Mouse (Mus musculus) ES-E14 (cell line): ENCODE results near the gene Gm21860.
"Not testable (repeated sequence)": the region's sequence is repeated elsewhere in the genome, so short reads cannot be mapped to it uniquely, and the experiment has no call there.

ENCODE experiments used
- CHD2 ChIP-seq: IDR thresholded peaks from 2 replicates; pipeline ENCODE4 v1.6.1; 2014; ENCODE audit warnings: mild to moderate bottlenecking, low read depth, low read length, inconsistent platforms
- HCFC1 ChIP-seq: IDR thresholded peaks from 2 replicates; pipeline ENCODE4 v1.6.1; 2012; ENCODE audit warnings: low read length, inconsistent platforms, borderline replicate concordance; ENCODE audit not compliant: insufficient read depth
- MAFK ChIP-seq: IDR thresholded peaks from 2 replicates; pipeline ENCODE4 v1.6.1; 2014; ENCODE audit warnings: mild to moderate bottlenecking, low read depth, low read length, inconsistent platforms; ENCODE audit not compliant: insufficient read depth
- ZC3H11A ChIP-seq: IDR thresholded peaks from 2 replicates; pipeline ENCODE4 v1.6.1; 2012; ENCODE audit warnings: low read depth, mild to moderate bottlenecking, inconsistent platforms, low read length, borderline replicate concordance
- ZNF384 ChIP-seq: IDR thresholded peaks from 2 replicates; pipeline ENCODE4 v1.6.1; 2012; ENCODE audit warnings: low read depth, low read length, inconsistent platforms

DNA sequence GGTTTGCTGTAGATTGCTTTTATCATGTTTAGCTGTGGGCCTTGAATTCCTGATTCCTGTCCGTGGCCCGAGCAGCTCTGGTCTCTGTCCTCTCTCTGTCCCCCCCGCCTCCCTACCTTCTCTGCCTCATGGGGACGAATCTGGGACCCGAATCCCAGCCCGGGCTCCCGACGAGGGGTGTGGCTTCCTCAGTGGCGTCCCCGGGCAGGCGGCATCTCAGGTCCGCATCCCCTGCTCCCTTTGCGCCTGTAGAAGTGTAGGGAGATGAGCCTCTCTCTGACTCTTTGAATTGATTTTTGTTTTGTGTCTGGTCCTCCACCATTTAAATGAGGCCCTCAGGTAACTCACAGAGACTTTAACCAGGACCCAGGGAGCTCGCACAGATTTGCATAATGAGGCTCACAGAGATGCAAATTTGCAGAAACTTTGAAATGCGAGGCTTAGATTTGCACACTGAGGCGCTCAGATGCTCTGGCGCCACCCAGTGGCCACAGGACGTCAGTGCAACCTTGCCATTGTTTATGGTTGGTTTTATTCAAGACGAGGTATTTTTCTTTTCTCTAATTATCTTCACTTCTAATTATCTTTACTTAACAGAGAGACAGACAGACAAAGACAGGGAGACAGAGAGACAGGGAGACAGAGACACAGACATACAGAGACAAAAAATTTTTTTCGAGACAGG, 23.6 kb downstream of the Gm21860 start:
- not testable (repeated sequence) for TF ChIP-seq CHD2, ZC3H11A, ZNF384, HCFC1, MAFK
